In genomic region chr14:58637405-58638336, GRCm38 (mm10) we compare ENCODE assay signal across 15 mouse cellular contexts.
DNase-seq lines count a peak whose midpoint lies in the region; ATAC-seq and TF ChIP-seq lines count a peak whose summit lies in the region.
"Had no signal": no experiment of that assay in that cellular context is flagged by ENCODE, and none has a peak within 500 bp of the region (broad histone marks: within the 10 kb centered on the region; RNA-seq: fewer than 3 reads in every experiment).

No protein-coding gene starts in this region.

- TF ChIP-seq POLR2A in brain, embryonic 14.5 days (IDR thresholded peaks at IDR 0.05; ENCODE audit: borderline replicate concordance, extremely low read depth, insufficient read depth, insufficient read length, poor library complexity, severe bottlenecking): no peak

- H3K9ac ChIP-seq in embryonic facial prominence, embryonic 14.5 days (ENCODE audit: low read depth, low read length): no peak overlapping the region
- H3K9ac ChIP-seq in hindbrain, embryonic 12.5 days: no peak overlapping the region
- H3K9ac ChIP-seq in midbrain, embryonic 14.5 days (replicated peaks; ENCODE audit: low read length): no peak overlapping the region
- H3K9ac ChIP-seq in kidney, embryonic 15.5 days: no peak overlapping the region
- H3K9ac ChIP-seq: heart, embryonic 13.5 days; limb, embryonic 15.5 days; lung, embryonic 14.5 days; stomach, embryonic 15.5 days had no signal

- TF ChIP-seq CTCF in brain, embryonic 14.5 days (IDR thresholded peaks at IDR 0.05; ENCODE audit: borderline replicate concordance, extremely low read depth, insufficient read depth, insufficient read length): no peak
- TF ChIP-seq CTCF in left cerebral cortex, adult 2 months (IDR thresholded peaks at IDR 0.05): no peak

- whole genome bisulfite sequencing in embryonic facial prominence, embryonic 14.5 days: 51% methylated on average over 13 of the region's 13 CpGs
- 46% methylated on average over 13 of the region's 13 CpGs for WGBS in hindbrain, embryonic 12.5 days
- WGBS in midbrain, embryonic 14.5 days: 31% methylated on average over 13 of the region's 13 CpGs
- 58% methylated on average over 13 of the region's 13 CpGs for WGBS in kidney, embryonic 15.5 days

- H3K9me3 ChIP-seq in embryonic facial prominence, embryonic 14.5 days (ENCODE audit: control insufficient read depth, low read length): no peaks in the 10 kb centered on the region
- no peaks in the 10 kb centered on the region for H3K9me3 ChIP-seq in hindbrain, embryonic 12.5 days (replicated peaks)
- H3K9me3 ChIP-seq in midbrain, embryonic 14.5 days (ENCODE audit: control insufficient read depth, low read length): no peaks in the 10 kb centered on the region
- H3K9me3 ChIP-seq in kidney, embryonic 15.5 days (replicated peaks): no peaks in the 10 kb centered on the region
- H3K9me3 ChIP-seq: heart, embryonic 13.5 days; limb, embryonic 15.5 days; stomach, embryonic 15.5 days had no signal

- 0 out of 2 replicates have a peak, but pooled peaks cover 6% of the 10 kb centered on the region for H3K4me1 ChIP-seq in embryonic facial prominence, embryonic 14.5 days (ENCODE audit: control insufficient read depth, insufficient read depth, low read length)
- peaks cover 8% of the 10 kb centered on the region for H3K4me1 ChIP-seq in hindbrain, embryonic 12.5 days
- peaks cover 9% of the 10 kb centered on the region for H3K4me1 ChIP-seq in midbrain, embryonic 14.5 days (ENCODE audit: control insufficient read depth, insufficient read depth, low read length)
- H3K4me1 ChIP-seq in kidney, embryonic 15.5 days: no peaks in the 10 kb centered on the region
- H3K4me1 ChIP-seq: heart, embryonic 13.5 days; stomach, embryonic 15.5 days had no signal

- no peak overlapping the region for H3K27ac ChIP-seq in embryonic facial prominence, embryonic 14.5 days (replicated peaks; ENCODE audit: low read depth, low read length)
- H3K27ac ChIP-seq in hindbrain, embryonic 12.5 days: no peak overlapping the region
- no peak overlapping the region for H3K27ac ChIP-seq in midbrain, embryonic 14.5 days (replicated peaks; ENCODE audit: low read depth, low read length)
- no peak overlapping the region for H3K27ac ChIP-seq in kidney, embryonic 15.5 days
- H3K27ac ChIP-seq in left cerebral cortex, adult 2 months: no peak overlapping the region
- H3K27ac ChIP-seq: heart, embryonic 13.5 days; limb, embryonic 15.5 days; stomach, embryonic 15.5 days had no signal

- H3K4me2 ChIP-seq in embryonic facial prominence, embryonic 14.5 days (ENCODE audit: low read depth, low read length): no peak overlapping the region
- no peak overlapping the region for H3K4me2 ChIP-seq in hindbrain, embryonic 12.5 days (replicated peaks)
- no peak overlapping the region for H3K4me2 ChIP-seq in midbrain, embryonic 14.5 days (ENCODE audit: low read length)
- H3K4me2 ChIP-seq in kidney, embryonic 15.5 days: no peak overlapping the region
- H3K4me2 ChIP-seq: heart, embryonic 13.5 days; limb, embryonic 15.5 days; lung, embryonic 14.5 days; stomach, embryonic 15.5 days had no signal

- no peak overlapping the region for H3K4me3 ChIP-seq in embryonic facial prominence, embryonic 14.5 days (ENCODE audit: low read depth, low read length)
- no peak overlapping the region for H3K4me3 ChIP-seq in hindbrain, embryonic 12.5 days
- no peak overlapping the region for H3K4me3 ChIP-seq in midbrain, embryonic 14.5 days (replicated peaks; ENCODE audit: low read depth, low read length)
- H3K4me3 ChIP-seq in kidney, embryonic 15.5 days (replicated peaks): no peak overlapping the region
- H3K4me3 ChIP-seq in left cerebral cortex, adult 2 months: no peak overlapping the region
- H3K4me3 ChIP-seq: heart, embryonic 13.5 days; limb, embryonic 15.5 days; stomach, embryonic 15.5 days had no signal

- H3K36me3 ChIP-seq in embryonic facial prominence, embryonic 14.5 days (ENCODE audit: control insufficient read depth, insufficient read depth, low read length): no peaks in the 10 kb centered on the region
- no peaks in the 10 kb centered on the region for H3K36me3 ChIP-seq in hindbrain, embryonic 12.5 days
- H3K36me3 ChIP-seq in midbrain, embryonic 14.5 days (ENCODE audit: control insufficient read depth, insufficient read depth, low read length): no peaks in the 10 kb centered on the region
- H3K36me3 ChIP-seq in kidney, embryonic 15.5 days: no peaks in the 10 kb centered on the region
- H3K36me3 ChIP-seq: heart, embryonic 13.5 days; limb, embryonic 15.5 days; stomach, embryonic 15.5 days had no signal

- peak; percentile 88 for DNase-seq in brain, embryonic 14.5 days (ENCODE audit: low read depth)
- DNase-seq in embryonic facial prominence, embryonic 14.5 days (ENCODE audit: low spot score): peak; percentile 68
- peak; percentile 26 for DNase-seq in midbrain, embryonic 14.5 days
- no peak for DNase-seq in left cerebral cortex, adult 2 months (ENCODE audit: extremely low spot score in 1 of 2, low spot score in 2 of 2)
- DNase-seq in thymus, postnatal 0 days (ENCODE audit: low spot score): no peak
- DNase-seq: cerebellum, postnatal 10 days; lung, embryonic 14.5 days; right cerebral cortex, postnatal 4 days; thymus, postnatal 4 days had no signal

- ATAC-seq in embryonic facial prominence, embryonic 14.5 days (ENCODE audit: low read depth): peak; percentile 76; the same call in 1 of the 2 replicates
- peak; percentile 74 for ATAC-seq in hindbrain, embryonic 12.5 days (ENCODE audit: low FRiP score)
- peak; percentile 40; the same call in 1 of the 2 replicates for ATAC-seq in midbrain, embryonic 14.5 days (ENCODE audit: low FRiP score, low TSS enrichment)
- no peak for ATAC-seq in kidney, embryonic 15.5 days (replicated peaks; ENCODE audit: low FRiP score)
- no peak for ATAC-seq in frontal cortex, adult (ENCODE audit: low TSS enrichment)

- intact Hi-C loops in left cerebral cortex, adult 2 months (cut with DNase I): no loop called here

- peaks cover 18% of the 10 kb centered on the region for H3K27me3 ChIP-seq in embryonic facial prominence, embryonic 14.5 days (replicated peaks; ENCODE audit: control insufficient read depth, insufficient read depth, low read length)
- peaks cover 25% of the 10 kb centered on the region for H3K27me3 ChIP-seq in hindbrain, embryonic 12.5 days
- no peaks in the 10 kb centered on the region for H3K27me3 ChIP-seq in midbrain, embryonic 14.5 days (ENCODE audit: control insufficient read depth, insufficient read depth, low read length)
- H3K27me3 ChIP-seq in kidney, embryonic 15.5 days: 0 out of 2 replicates have a peak, but pooled peaks cover 4% of the 10 kb centered on the region
- H3K27me3 ChIP-seq: stomach, embryonic 15.5 days had no signal

Comparison
In these comparisons a context has a peak if more than half of its experiments do, and no peak if none do; other contexts are left out.
1. DNase-seq: peak in brain, embryonic 14.5 days (single experiment), embryonic facial prominence, embryonic 14.5 days (single experiment) and midbrain, embryonic 14.5 days (single experiment); none in left cerebral cortex, adult 2 months (0 of 2) and thymus, postnatal 0 days (single experiment).
2. ATAC-seq: peak in embryonic facial prominence, embryonic 14.5 days (single experiment), hindbrain, embryonic 12.5 days (single experiment) and midbrain, embryonic 14.5 days (single experiment); none in kidney, embryonic 15.5 days (single experiment) and frontal cortex, adult (single experiment).